Mouse (Mus musculus): ENCODE measurements around the gene Cacna1d. TPM values are rescaled to one million over a fixed set of nuclear protein-coding genes. Genes with fewer than 3 reads are reported as not detected.

Cacna1d gene
- polyA plus RNA-seq, 1 experiment from 2014 or later, result 0.12 TPM

DNA sequence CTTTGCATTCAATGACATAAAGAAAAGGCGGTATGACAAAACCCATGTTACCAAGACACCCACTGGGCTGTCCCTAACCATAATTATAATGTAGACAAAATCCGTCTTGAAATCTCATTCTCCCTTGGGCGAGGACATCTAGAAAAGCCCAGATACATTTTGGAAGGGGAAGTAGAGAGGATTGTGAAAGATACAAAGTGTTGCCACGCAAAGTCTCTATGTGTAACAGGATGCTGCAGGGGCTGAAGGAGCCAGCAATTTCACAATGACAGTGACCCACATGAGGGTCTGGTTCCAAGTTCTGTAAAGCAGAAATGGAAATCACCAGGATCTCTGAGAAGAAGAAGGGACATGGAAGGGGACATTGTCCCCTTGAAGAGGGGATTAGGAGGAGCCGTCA is 55.9 kb downstream of the Cacna1d start:
- no peak for ATAC-seq (ENCODE audit: low read depth)
- H3K9ac ChIP-seq (ENCODE audit: low read depth, low read length), result no peak overlapping the region
- no peaks in the 10 kb centered on the region for H3K9me3 ChIP-seq (replicated peaks; ENCODE audit: control insufficient read depth, low read length)
- H3K4me2 ChIP-seq (ENCODE audit: low read depth, low read length), result no peak overlapping the region
- H3K27ac ChIP-seq (ENCODE audit: low read length), result no peak overlapping the region
- no peak overlapping the region for H3K4me3 ChIP-seq (ENCODE audit: low read depth, low read length)
- no peaks in the 10 kb centered on the region for H3K36me3 ChIP-seq (ENCODE audit: control insufficient read depth, insufficient read depth)
- no peaks in the 10 kb centered on the region for H3K4me1 ChIP-seq (ENCODE audit: control insufficient read depth, low read depth, low read length)
- 57% methylated on average over 5 of the region's 5 CpGs for WGBS (ENCODE audit: insufficient replicate concordance)
- H3K27me3 ChIP-seq (ENCODE audit: control insufficient read depth, insufficient read depth, low read depth, low read length), result no peaks in the 10 kb centered on the region

DNA sequence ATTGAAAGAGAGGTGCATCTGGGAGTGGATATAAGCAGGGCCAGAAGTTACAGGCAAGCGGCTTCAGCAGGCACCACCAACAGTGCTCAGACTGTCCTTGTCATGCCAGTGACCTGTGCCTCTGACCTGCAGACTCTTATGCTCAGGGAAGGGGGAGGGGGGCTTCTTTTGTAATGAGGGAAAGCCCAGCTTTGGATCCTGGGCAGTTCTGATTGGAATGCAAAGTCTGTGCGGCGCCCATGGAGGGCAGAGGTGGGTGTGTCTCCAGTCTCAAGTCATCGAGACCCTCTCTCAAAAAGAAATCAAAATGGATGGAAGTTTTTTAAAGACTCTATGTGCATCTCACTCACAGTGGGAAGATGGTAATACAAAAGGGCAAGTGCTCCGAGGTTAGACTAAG is 60.8 kb downstream of the Cacna1d start:
- Histone ChIP-seq H3K4me2 (ENCODE audit: low read depth, low read length) (no peak overlapping the region), H3K4me3 (ENCODE audit: low read depth, low read length) (no peak overlapping the region), H3K27ac (ENCODE audit: low read length) (no peak overlapping the region), H3K9ac (ENCODE audit: low read depth, low read length) (no peak overlapping the region), H3K36me3 (ENCODE audit: control insufficient read depth, insufficient read depth) (no peaks in the 10 kb centered on the region), H3K4me1 (ENCODE audit: control insufficient read depth, low read depth, low read length) (no peaks in the 10 kb centered on the region), H3K9me3 (replicated peaks; ENCODE audit: control insufficient read depth, low read length) (no peaks in the 10 kb centered on the region), H3K27me3 (ENCODE audit: control insufficient read depth, insufficient read depth, low read depth, low read length) (no peaks in the 10 kb centered on the region)
- no peak for ATAC-seq (ENCODE audit: low read depth)
- WGBS (ENCODE audit: insufficient replicate concordance), result 69% methylated on average over 5 of the region's 5 CpGs

DNA sequence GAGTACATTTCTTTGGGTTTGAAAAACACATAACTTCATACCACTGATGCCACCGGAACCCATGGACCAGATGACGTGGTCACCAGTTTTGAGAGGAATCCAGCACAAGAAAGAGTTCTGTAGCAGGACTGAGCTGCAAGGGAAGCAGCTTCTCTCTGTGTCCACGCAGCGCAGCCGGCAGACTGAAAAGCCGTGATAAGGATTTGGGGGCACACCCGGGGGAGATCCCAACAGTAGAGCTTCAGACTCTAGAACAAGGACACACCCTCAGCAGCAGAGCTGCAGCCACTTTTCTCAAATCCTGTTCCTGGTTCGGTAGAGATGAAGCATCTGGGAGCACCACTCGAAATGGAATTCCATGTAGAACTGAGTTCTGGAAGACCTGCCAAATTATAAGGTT is 61.2 kb downstream of the Cacna1d start:
- no peaks in the 10 kb centered on the region for H3K9me3 ChIP-seq (replicated peaks; ENCODE audit: control insufficient read depth, low read length)
- H3K36me3 ChIP-seq (ENCODE audit: control insufficient read depth, insufficient read depth), result no peaks in the 10 kb centered on the region
- no peaks in the 10 kb centered on the region for H3K4me1 ChIP-seq (ENCODE audit: control insufficient read depth, low read depth, low read length)
- H3K9ac ChIP-seq (ENCODE audit: low read depth, low read length), result no peak overlapping the region
- H3K4me3 ChIP-seq (ENCODE audit: low read depth, low read length), result no peak overlapping the region
- H3K4me2 ChIP-seq (ENCODE audit: low read depth, low read length), result no peak overlapping the region
- H3K27me3 ChIP-seq (ENCODE audit: control insufficient read depth, insufficient read depth, low read depth, low read length), result no peaks in the 10 kb centered on the region
- no peak for ATAC-seq (ENCODE audit: low read depth)
- H3K27ac ChIP-seq (ENCODE audit: low read length), result no peak overlapping the region
- WGBS (ENCODE audit: insufficient replicate concordance), result 58% methylated on average over 9 of the region's 9 CpGs

DNA sequence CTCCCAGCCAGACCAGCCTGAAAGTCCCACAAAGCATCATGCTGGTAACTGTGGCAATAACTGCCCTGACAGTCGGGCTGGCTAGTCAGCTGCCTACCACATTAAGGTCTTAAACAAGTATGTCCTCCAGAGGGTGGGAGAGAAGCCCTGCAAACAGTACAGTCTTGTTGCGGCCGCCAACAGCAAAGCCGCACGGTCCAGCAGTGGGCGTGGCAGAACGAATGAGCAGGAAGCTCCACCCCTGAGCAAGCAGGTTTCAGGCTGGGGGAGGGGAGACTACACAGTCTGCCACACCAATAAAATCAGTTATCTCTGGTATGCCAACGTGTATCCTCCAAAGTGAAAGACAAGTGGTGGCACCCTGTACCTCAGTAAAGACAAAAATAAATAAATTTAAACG is 61.6 kb downstream of the Cacna1d start:
- Histone ChIP-seq H3K27me3 (ENCODE audit: control insufficient read depth, insufficient read depth, low read depth, low read length) (no peaks in the 10 kb centered on the region), H3K9me3 (replicated peaks; ENCODE audit: control insufficient read depth, low read length) (no peaks in the 10 kb centered on the region), H3K4me3 (ENCODE audit: low read depth, low read length) (no peak overlapping the region), H3K4me1 (ENCODE audit: control insufficient read depth, low read depth, low read length) (no peaks in the 10 kb centered on the region), H3K27ac (ENCODE audit: low read length) (no peak overlapping the region), H3K36me3 (ENCODE audit: control insufficient read depth, insufficient read depth) (no peaks in the 10 kb centered on the region), H3K4me2 (ENCODE audit: low read depth, low read length) (no peak overlapping the region), H3K9ac (ENCODE audit: low read depth, low read length) (no peak overlapping the region)
- 45% methylated on average over 9 of the region's 9 CpGs for WGBS (ENCODE audit: insufficient replicate concordance)
- no peak for ATAC-seq (ENCODE audit: low read depth)

DNA sequence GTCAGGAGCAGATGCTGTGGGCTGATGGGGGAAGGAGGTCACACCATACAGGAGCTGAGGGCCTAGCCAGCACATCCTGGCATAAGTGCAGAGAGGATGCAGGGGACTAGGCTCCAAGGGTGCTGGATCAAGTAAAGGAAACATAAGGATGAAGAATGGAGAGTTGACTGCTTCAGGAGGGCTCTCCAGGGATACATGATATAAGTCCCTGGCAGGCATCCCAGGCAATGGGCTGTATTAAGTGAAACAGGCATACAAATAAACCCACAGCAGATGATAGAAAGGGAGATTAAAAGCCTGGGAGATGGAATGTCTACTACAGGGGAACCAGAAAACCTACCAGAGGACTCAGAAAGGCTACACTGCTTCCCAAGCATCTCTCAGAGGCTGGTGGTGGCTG is 62.5 kb downstream of the Cacna1d start:
- H3K4me1 ChIP-seq (ENCODE audit: control insufficient read depth, low read depth, low read length), result no peaks in the 10 kb centered on the region
- no peak overlapping the region for H3K27ac ChIP-seq (ENCODE audit: low read length)
- ATAC-seq (ENCODE audit: low read depth), result no peak
- no peak overlapping the region for H3K4me3 ChIP-seq (ENCODE audit: low read depth, low read length)
- no peaks in the 10 kb centered on the region for H3K27me3 ChIP-seq (ENCODE audit: control insufficient read depth, insufficient read depth, low read depth, low read length)
- H3K36me3 ChIP-seq (ENCODE audit: control insufficient read depth, insufficient read depth), result no peaks in the 10 kb centered on the region
- no peak overlapping the region for H3K4me2 ChIP-seq (ENCODE audit: low read depth, low read length)
- H3K9ac ChIP-seq (ENCODE audit: low read depth, low read length), result no peak overlapping the region
- no peaks in the 10 kb centered on the region for H3K9me3 ChIP-seq (replicated peaks; ENCODE audit: control insufficient read depth, low read length)

DNA sequence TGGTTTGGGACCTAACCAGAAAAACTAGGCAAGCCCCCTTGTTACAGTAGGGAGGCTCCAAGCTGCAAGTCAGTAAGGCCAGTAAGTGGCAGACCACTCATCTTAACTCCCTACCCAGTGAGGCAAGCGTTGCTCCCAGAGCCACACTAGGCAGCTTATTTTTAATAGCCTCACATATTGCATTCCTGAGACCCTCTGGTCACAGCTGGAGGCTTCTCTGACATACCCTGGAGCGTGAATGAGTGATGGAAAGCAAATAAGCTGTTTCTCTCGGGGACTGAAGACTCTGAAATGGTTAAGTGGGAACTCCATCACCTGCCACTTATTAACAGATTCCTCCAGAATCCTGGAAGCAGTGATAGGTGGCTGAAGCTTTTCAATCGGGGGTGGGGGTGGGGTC is 65.4 kb downstream of the Cacna1d start:
- no peak overlapping the region for H3K4me2 ChIP-seq (ENCODE audit: low read depth, low read length)
- no peak overlapping the region for H3K4me3 ChIP-seq (ENCODE audit: low read depth, low read length)
- no peaks in the 10 kb centered on the region for H3K9me3 ChIP-seq (replicated peaks; ENCODE audit: control insufficient read depth, low read length)
- no peak for ATAC-seq (ENCODE audit: low read depth)
- WGBS (ENCODE audit: insufficient replicate concordance), result 37% methylated on average over 4 of the region's 4 CpGs
- H3K27ac ChIP-seq (ENCODE audit: low read length), result no peak overlapping the region
- no peak overlapping the region for H3K9ac ChIP-seq (ENCODE audit: low read depth, low read length)
- H3K36me3 ChIP-seq (ENCODE audit: control insufficient read depth, insufficient read depth), result no peaks in the 10 kb centered on the region
- no peaks in the 10 kb centered on the region for H3K27me3 ChIP-seq (ENCODE audit: control insufficient read depth, insufficient read depth, low read depth, low read length)
- no peaks in the 10 kb centered on the region for H3K4me1 ChIP-seq (ENCODE audit: control insufficient read depth, low read depth, low read length)

DNA sequence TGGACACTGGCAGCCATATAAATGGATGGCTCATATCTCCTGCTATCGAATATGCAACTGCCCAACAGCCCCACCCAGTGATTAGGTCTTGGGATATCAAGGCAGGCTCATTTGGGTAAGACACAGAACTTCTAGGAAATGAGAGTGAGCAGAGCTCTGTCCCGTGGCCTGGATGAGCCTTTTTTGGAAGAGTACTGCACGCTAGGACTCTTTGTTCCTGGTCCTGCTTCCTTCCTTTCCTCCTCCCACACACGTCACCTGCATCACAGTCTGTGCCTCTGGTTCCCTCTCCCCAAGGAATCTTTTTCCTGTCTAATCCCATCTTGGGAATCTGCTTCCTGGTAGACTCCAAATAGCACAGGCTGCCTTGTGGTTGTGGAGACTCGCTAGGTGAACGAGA is 66.1 kb downstream of the Cacna1d start:
- Histone ChIP-seq H3K4me1 (ENCODE audit: control insufficient read depth, low read depth, low read length) (no peaks in the 10 kb centered on the region), H3K9ac (ENCODE audit: low read depth, low read length) (no peak overlapping the region), H3K4me2 (ENCODE audit: low read depth, low read length) (no peak overlapping the region), H3K27ac (ENCODE audit: low read length) (no peak overlapping the region), H3K4me3 (ENCODE audit: low read depth, low read length) (no peak overlapping the region), H3K27me3 (ENCODE audit: control insufficient read depth, insufficient read depth, low read depth, low read length) (no peaks in the 10 kb centered on the region), H3K36me3 (ENCODE audit: control insufficient read depth, insufficient read depth) (no peaks in the 10 kb centered on the region), H3K9me3 (replicated peaks; ENCODE audit: control insufficient read depth, low read length) (no peaks in the 10 kb centered on the region)
- no peak for ATAC-seq (ENCODE audit: low read depth)
- WGBS (ENCODE audit: insufficient replicate concordance), result 42% methylated on average over 6 of the region's 6 CpGs

DNA sequence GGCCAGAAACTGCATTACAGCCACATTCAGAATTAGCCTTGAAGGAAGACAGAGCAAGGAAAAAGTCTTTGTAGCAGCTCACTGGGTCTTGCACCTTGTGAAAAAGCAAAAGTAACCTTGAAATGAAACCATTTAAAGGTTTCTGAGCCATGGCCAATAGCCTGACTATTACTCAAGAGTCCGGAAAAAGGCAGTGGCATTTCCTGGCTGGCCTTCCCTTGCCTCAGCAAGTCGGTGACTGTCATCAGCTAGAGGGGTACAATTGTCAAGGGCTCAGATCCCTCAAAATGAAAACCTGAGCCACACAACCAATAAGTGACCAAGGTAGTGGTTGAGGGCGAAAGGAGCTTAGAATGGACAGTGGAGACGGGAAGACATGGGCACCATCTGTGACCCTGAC is 66.6 kb downstream of the Cacna1d start:
- Histone ChIP-seq H3K27ac (ENCODE audit: low read length) (no peak overlapping the region), H3K9me3 (replicated peaks; ENCODE audit: control insufficient read depth, low read length) (no peaks in the 10 kb centered on the region), H3K9ac (ENCODE audit: low read depth, low read length) (no peak overlapping the region), H3K27me3 (ENCODE audit: control insufficient read depth, insufficient read depth, low read depth, low read length) (no peaks in the 10 kb centered on the region), H3K4me1 (ENCODE audit: control insufficient read depth, low read depth, low read length) (no peaks in the 10 kb centered on the region), H3K36me3 (ENCODE audit: control insufficient read depth, insufficient read depth) (no peaks in the 10 kb centered on the region), H3K4me2 (ENCODE audit: low read depth, low read length) (no peak overlapping the region), H3K4me3 (ENCODE audit: low read depth, low read length) (no peak overlapping the region)
- WGBS (ENCODE audit: insufficient replicate concordance), result 43% methylated on average over 4 of the region's 4 CpGs
- no peak for ATAC-seq (ENCODE audit: low read depth)

DNA sequence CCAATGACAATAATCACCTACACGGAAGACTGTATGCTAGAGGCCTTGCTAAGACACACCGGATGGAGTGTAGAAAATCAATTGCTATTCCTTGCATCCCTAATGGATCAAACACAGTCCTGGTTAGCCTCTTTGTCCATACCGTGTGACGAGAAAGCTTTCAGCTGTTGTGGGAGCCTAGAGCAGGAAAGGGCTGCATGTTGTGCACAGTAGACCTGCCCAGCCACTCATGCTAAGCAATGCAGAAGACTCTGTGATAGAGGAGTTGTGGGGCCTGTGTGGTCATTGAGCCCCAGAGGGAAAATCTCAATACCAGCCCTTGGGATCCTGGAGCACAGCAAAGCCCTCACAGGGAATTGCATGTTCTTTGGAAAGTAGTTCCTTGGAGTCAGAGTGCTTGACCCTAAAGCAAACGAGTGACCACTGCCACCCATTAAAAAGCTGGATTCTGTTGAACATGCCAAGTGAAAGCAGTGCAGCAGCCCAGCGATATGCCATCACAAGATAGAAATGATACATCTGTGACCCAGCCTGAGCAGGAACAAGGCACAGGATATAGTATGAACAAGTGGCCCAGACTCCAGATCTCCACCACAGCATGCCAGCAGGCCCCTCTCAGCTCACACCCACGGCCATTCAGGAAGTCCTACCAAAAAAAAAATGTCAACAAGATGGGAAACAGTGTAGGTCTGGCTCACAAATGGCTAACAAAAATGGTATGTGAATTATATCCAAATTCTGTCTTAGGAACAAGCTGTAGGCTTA is 68.7 kb downstream of the Cacna1d start:
- Histone ChIP-seq H3K4me2 (ENCODE audit: low read depth, low read length) (no peak overlapping the region), H3K9me3 (replicated peaks; ENCODE audit: control insufficient read depth, low read length) (no peaks in the 10 kb centered on the region), H3K27me3 (ENCODE audit: control insufficient read depth, insufficient read depth, low read depth, low read length) (no peaks in the 10 kb centered on the region), H3K4me3 (ENCODE audit: low read depth, low read length) (no peak overlapping the region), H3K9ac (ENCODE audit: low read depth, low read length) (no peak overlapping the region), H3K36me3 (ENCODE audit: control insufficient read depth, insufficient read depth) (no peaks in the 10 kb centered on the region), H3K4me1 (ENCODE audit: control insufficient read depth, low read depth, low read length) (no peaks in the 10 kb centered on the region), H3K27ac (ENCODE audit: low read length) (no peak overlapping the region)
- 61% methylated on average over 7 of the region's 7 CpGs for WGBS (ENCODE audit: insufficient replicate concordance)
- ATAC-seq (ENCODE audit: low read depth), result no peak
